Mouse (Mus musculus) naive thymus-derived CD4-positive, alpha-beta T cell, adult 5 months (primary cell): Measurements from ENCODE around the gene Taar7e. TPM values are rescaled to one million over a fixed set of nuclear protein-coding genes. Genes with fewer than 3 reads are reported as not detected.

Experiments used
- polyA plus RNA-seq: library from polyadenylated mRNA; unstranded; fragments of 100-300 nt; shearing (Covaris generic); gene quantifications from one replicate; pipeline ENCODE4 v1.2.1, GENCODE M21; 2017

The Taar7e gene
- not detected for polyA plus RNA-seq

GRCm38 (mm10) chr10:24037314-24037713 is at the start of gene Taar7e:
Taar7e (plus strand) TSS chr10:24037614.

GRCm38 (mm10) chr10:23993381-23993780 is 44.0 kb upstream of the Taar7e start, which contains the start of gene Taar7a:
Taar7a (minus strand) TSS chr10:23993481.

GRCm38 (mm10) chr10:23999639-24000038 is 37.8 kb upstream of the Taar7e start, which contains the start of gene Taar7b:
Taar7b (plus strand) TSS chr10:23999939.

GRCm38 (mm10) chr10:24026922-24027321 is 10.5 kb upstream of the Taar7e start, which contains the start of gene Taar7d:
Taar7d (plus strand) TSS chr10:24027222.

GRCm38 (mm10) chr10:24049210-24049609 is 11.8 kb downstream of the Taar7e start, which contains the start of gene Taar7f:
Taar7f (plus strand) TSS chr10:24049510.

GRCm38 (mm10) chr10:24076200-24076599 is 38.8 kb downstream of the Taar7e start, which contains the start of gene Taar8a:
Taar8a (plus strand) TSS chr10:24076500.

Other genes starting within 250 kb of the Taar7e start
- 0.12 TPM for gene Slc18b1, start 240.6 kb upstream of the Taar7e start, polyA plus RNA-seq
- not detected for gene Vnn3, start 186.2 kb upstream of the Taar7e start, polyA plus RNA-seq
- gene Vnn1, start 142.9 kb upstream of the Taar7e start, polyA plus RNA-seq, result not detected
- not detected for gene Taar1, start 117.3 kb upstream of the Taar7e start, polyA plus RNA-seq
- not detected for gene Taar2, start 99.0 kb upstream of the Taar7e start, polyA plus RNA-seq
- gene Taar3, start 88.1 kb upstream of the Taar7e start, polyA plus RNA-seq, result not detected
- not detected for gene Taar4, start 77.1 kb upstream of the Taar7e start, polyA plus RNA-seq
- not detected for gene Taar5, start 66.9 kb upstream of the Taar7e start, polyA plus RNA-seq
- gene Taar6, start 52.0 kb upstream of the Taar7e start, polyA plus RNA-seq, result not detected
- gene Taar7a, start 44.1 kb upstream of the Taar7e start, polyA plus RNA-seq, result not detected
- not detected for gene Taar7b, start 37.7 kb upstream of the Taar7e start, polyA plus RNA-seq
- 0.44 TPM for gene Taar7d, start 10.4 kb upstream of the Taar7e start, polyA plus RNA-seq
- not detected for gene Taar7f, start 11.9 kb downstream of the Taar7e start, polyA plus RNA-seq
- not detected for gene Taar8a, start 38.9 kb downstream of the Taar7e start, polyA plus RNA-seq
- not detected for gene Taar8b, start 54.7 kb downstream of the Taar7e start, polyA plus RNA-seq
- not detected for gene Taar8c, start 64.3 kb downstream of the Taar7e start, polyA plus RNA-seq
- gene Taar9, start 71.9 kb downstream of the Taar7e start, polyA plus RNA-seq, result not detected
- 20.8 TPM for gene Stx7, start 111.7 kb downstream of the Taar7e start, polyA plus RNA-seq
- not detected for gene Moxd1, start 185.9 kb downstream of the Taar7e start, polyA plus RNA-seq